Mouse (Mus musculus) hindbrain, postnatal 0 days (tissue): ENCODE data around the gene Casp7. TPM values are rescaled to one million over a fixed set of nuclear protein-coding genes. Genes with fewer than 3 reads are reported as not detected.

ENCODE experiments used
- ATAC-seq: fragments of 200-750 bp; cut with Nextera tagmentation; 2 replicates; pipeline ENCODE4 v1.8.0; 2017; ENCODE audit warnings: mild to moderate bottlenecking, moderate TSS enrichment, moderate library complexity
- DNase-seq: peaks from one replicate; pipeline ENCODE4 v3.0.0-alpha.2; 2015; ENCODE audit warnings: low spot score
- H3K27ac ChIP-seq: fragments of 300-500 bp; sonication (generic); 2 replicates; pipeline ENCODE4 v1.5.1; 2014; ENCODE audit warnings: mild to moderate bottlenecking
- H3K27me3 ChIP-seq: fragments of 300-500 bp; sonication (generic); 2 replicates; pipeline ENCODE4 v1.6.1; 2014; ENCODE audit warnings: low read length, mixed read lengths; ENCODE audit not compliant: insufficient read depth
- H3K36me3 ChIP-seq: fragments of 300-500 bp; sonication (generic); 2 replicates; pipeline ENCODE4 v1.6.1; 2014; ENCODE audit warnings: low read length, mixed read lengths; ENCODE audit not compliant: insufficient read depth
- H3K4me1 ChIP-seq: fragments of 300-500 bp; sonication (generic); 2 replicates; pipeline ENCODE4 v1.6.1; 2014; ENCODE audit warnings: antibody characterized with exemption, low read length, mixed read lengths; ENCODE audit not compliant: insufficient read depth
- H3K4me2 ChIP-seq: fragments of 300-500 bp; sonication (generic); 2 replicates; pipeline ENCODE4 v1.6.1; 2014; ENCODE audit warnings: low read depth, mild to moderate bottlenecking, low read length, moderate library complexity, mixed read lengths
- H3K4me3 ChIP-seq: fragments of 300-500 bp; sonication (generic); 2 replicates; pipeline ENCODE4 v1.5.1; 2014; ENCODE audit warnings: low read length
- H3K9ac ChIP-seq: fragments of 300-500 bp; sonication (generic); replicated peaks from 2 replicates; pipeline ENCODE4 v1.6.1; 2014; ENCODE audit warnings: mild to moderate bottlenecking, low read length, moderate library complexity, mixed read lengths
- H3K9me3 ChIP-seq: fragments of 300-500 bp; sonication (generic); 2 replicates; pipeline ENCODE4 v1.6.1; 2016; ENCODE audit warnings: low read length, mixed read lengths
- CTCF ChIP-seq: IDR thresholded peaks from 2 replicates; pipeline ENCODE4 v1.5.1; 2016; ENCODE audit warnings: antibody characterized with exemption, control low read depth, low read depth
- WGBS: fragments of 180-500 bp; shearing (Covaris S2); extraction: QIAGEN DNeasy Blood & Tissue Kit; methylation state at CpG from one replicate; pipeline ENCODE4 v1.1.7; 2014; 5-methylcytosine and 5-hydroxymethylcytosine counted together
- polyA plus RNA-seq: library from polyadenylated mRNA; unstranded; fragments of >200 nt; fragmentation: Nextera tagmentation; extraction: Ambion mirVana; gene quantifications from 2 replicates; pipeline ENCODE4 v1.2.1, GENCODE M21; 2015
- total RNA-seq: library from RNA; depleted of rRNA; stranded (reverse); fragments of >200 nt; gene quantifications from 2 replicates; pipeline ENCODE4 v1.2.3, GENCODE M21; 2014

Gene Casp7
- total and polyA plus RNA-seq, 2 experiments from 2014 or later, result 17.6 to 28.1 TPM

DNA sequence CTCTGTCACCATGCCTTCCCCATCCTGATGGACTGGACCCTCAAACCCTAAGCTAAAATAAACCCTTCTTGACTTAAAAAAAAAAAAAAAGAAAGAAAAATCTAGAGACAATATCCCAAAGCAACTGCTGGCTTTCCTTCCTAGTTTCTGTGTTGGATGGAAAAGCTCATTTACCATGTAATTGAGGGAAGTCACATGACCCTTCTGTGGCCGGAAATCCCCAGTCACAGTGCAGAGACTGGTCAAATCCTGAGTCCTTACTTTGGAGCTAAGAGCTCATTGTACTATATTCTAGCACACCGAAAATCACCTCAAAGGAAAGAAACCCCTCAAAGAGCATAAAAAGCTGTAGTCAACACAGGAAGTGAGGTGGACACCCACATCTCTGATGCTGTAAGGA lies 38.0 kb upstream of the Casp7 start:
- Histone ChIP-seq H3K9me3 (no peaks in the 10 kb centered on the region), H3K4me2 (no peak overlapping the region), H3K36me3 (no peaks in the 10 kb centered on the region), H3K27me3 (no peaks in the 10 kb centered on the region), H3K9ac (no peak overlapping the region), H3K4me1 (no peaks in the 10 kb centered on the region), H3K27ac (no peak overlapping the region), H3K4me3 (no peak overlapping the region)
- 73% methylated on average over 2 of the region's 2 CpGs for WGBS
- no peak for DNase-seq
- TF ChIP-seq CTCF, result no peak
- ATAC-seq, result no peak

DNA sequence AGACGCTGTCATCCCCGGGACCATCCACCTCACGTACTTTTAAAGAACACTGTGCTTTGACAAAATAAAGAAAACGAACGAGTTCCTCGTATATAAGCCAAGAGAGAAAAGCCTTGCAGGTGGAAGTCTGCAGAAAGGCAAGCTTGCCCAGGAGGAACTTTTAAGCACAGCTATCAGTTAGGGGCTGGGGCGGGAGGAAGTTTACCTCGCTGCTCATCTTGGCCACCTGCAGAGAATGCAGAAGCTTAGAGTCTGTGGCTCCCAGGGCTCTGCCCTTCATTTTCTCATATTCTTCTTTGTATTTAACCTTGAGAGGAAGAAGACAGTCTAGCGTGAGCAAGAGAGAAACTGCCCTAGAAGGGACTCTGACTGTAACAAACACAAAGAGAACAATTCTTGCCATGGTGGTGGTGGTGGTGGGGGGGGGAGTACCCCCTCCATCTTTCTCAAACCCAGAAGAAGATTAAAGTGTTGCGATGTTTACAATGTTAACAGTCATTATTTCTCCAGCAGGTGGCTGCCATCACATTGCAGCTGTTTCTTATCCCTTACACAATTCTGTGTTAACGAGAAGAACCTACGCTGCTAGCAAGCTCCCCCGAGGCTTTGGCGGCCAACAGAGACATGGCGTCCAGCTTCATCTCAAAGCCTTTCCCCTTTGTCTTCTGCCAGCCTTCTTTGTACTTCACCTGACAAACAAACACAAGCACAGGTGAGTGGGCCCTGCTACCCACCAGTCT lies 33.0 kb upstream of the Casp7 start:
- DNase-seq, result no peak
- H3K27me3 ChIP-seq, result no peaks in the 10 kb centered on the region
- 70% methylated on average over 15 of the region's 15 CpGs for WGBS

DNA sequence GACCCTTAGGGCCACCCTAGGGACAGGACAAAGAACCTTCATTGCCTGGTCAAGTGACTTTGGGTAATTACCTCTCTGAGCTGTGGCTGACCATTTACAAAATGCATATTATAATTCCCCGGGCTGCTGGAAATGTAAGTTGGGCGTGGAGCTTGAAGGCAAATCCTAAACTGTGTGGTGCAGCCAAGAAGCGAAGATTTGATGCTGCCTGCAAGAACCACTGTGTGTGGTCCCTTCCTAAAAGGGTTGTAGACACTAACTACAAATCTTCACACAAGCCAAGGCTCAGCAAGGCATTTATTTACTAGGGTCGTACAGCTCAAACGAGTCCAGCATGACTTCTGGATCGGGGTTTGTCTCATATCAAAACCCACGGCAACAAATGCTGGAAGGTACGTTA lies 32.4 kb upstream of the Casp7 start:
- Histone ChIP-seq H3K9ac (no peak overlapping the region), H3K9me3 (no peaks in the 10 kb centered on the region), H3K27me3 (no peaks in the 10 kb centered on the region), H3K4me2 (no peak overlapping the region), H3K36me3 (no peaks in the 10 kb centered on the region), H3K4me3 (no peak overlapping the region), H3K27ac (no peak overlapping the region), H3K4me1 (no peaks in the 10 kb centered on the region; the same call in 1 of the 2 replicates)
- ATAC-seq (no peak), DNase-seq (no peak)
- no peak for TF ChIP-seq CTCF
- 70% methylated on average over 8 of the region's 8 CpGs for WGBS

More for the DNA sequence above, 33.0 kb upstream of the Casp7 start:
- peak; percentile 25 for TF ChIP-seq CTCF
- Histone ChIP-seq H3K4me1 (no peaks in the 10 kb centered on the region), H3K4me3 (no peak overlapping the region), H3K27ac (no peak overlapping the region), H3K9me3 (no peaks in the 10 kb centered on the region), H3K9ac (no peak overlapping the region), H3K4me2 (no peak overlapping the region), H3K36me3 (no peaks in the 10 kb centered on the region)
- no peak for ATAC-seq

GRCm38 (mm10) chr19:56366168-56366567 lies 30.8 kb upstream of the Casp7 start:
- no peak overlapping the region for H3K4me3 ChIP-seq
- ATAC-seq, result no peak
- H3K9ac ChIP-seq, result no peak overlapping the region
- no peaks in the 10 kb centered on the region for H3K36me3 ChIP-seq
- H3K27me3 ChIP-seq, result no peaks in the 10 kb centered on the region
- 69% methylated on average over 11 of the region's 11 CpGs for WGBS
- no peak overlapping the region for H3K27ac ChIP-seq
- no peak overlapping the region for H3K4me2 ChIP-seq
- no peaks in the 10 kb centered on the region; the same call in 1 of the 2 replicates for H3K4me1 ChIP-seq
- H3K9me3 ChIP-seq, result no peaks in the 10 kb centered on the region
- DNase-seq, result no peak
- TF ChIP-seq CTCF, result no peak

- no peak for TF ChIP-seq CTCF
- H3K36me3 ChIP-seq, result no peaks in the 10 kb centered on the region
- H3K27ac ChIP-seq, result no peak overlapping the region
- 55% methylated on average over 9 of the region's 9 CpGs for WGBS
- H3K9ac ChIP-seq, result no peak overlapping the region
- H3K4me1 ChIP-seq, result no peaks in the 10 kb centered on the region; the same call in 1 of the 2 replicates
- no peaks in the 10 kb centered on the region for H3K9me3 ChIP-seq
- no peaks in the 10 kb centered on the region for H3K27me3 ChIP-seq
- H3K4me2 ChIP-seq, result no peak overlapping the region
- DNase-seq (peak; percentile 23), ATAC-seq (no peak)
- no peak overlapping the region for H3K4me3 ChIP-seq
Observed at GRCm38 (mm10) chr19:56366625-56367024, 30.3 kb upstream of the Casp7 start.

DNA sequence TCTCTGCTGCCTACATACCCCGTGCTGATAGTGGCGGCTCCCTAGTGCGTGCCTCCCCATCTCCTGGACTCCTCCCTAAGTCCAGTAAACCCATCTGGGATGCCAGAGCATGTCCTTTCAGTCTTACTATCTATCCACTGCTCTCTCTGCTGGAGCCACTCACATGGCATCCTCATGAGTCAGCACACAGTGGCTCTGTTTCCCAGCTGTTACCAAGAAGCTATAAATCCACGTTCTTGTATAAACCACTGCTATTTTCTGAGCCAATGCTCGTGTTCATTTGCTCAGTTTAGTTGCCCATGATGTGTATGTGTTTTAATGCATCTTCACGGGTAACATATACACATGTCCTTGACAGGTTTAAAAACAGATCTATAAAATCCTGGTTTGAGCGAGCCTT lies 29.2 kb upstream of the Casp7 start:
- H3K36me3 ChIP-seq, result no peaks in the 10 kb centered on the region
- ATAC-seq, result no peak
- H3K4me2 ChIP-seq, result no peak overlapping the region
- TF ChIP-seq CTCF, result no peak
- no peak overlapping the region for H3K4me3 ChIP-seq
- H3K27ac ChIP-seq, result no peak overlapping the region
- H3K4me1 ChIP-seq, result no peaks in the 10 kb centered on the region; the same call in 1 of the 2 replicates
- H3K27me3 ChIP-seq, result no peaks in the 10 kb centered on the region
- no peak overlapping the region for H3K9ac ChIP-seq
- 82% methylated on average over 7 of the region's 7 CpGs for WGBS
- no peak for DNase-seq
- H3K9me3 ChIP-seq, result no peaks in the 10 kb centered on the region

GRCm38 (mm10) chr19:56368912-56369311 lies 28.0 kb upstream of the Casp7 start:
- no peaks in the 10 kb centered on the region for H3K36me3 ChIP-seq
- H3K4me3 ChIP-seq, result no peak overlapping the region
- H3K27me3 ChIP-seq, result no peaks in the 10 kb centered on the region
- H3K27ac ChIP-seq, result no peak overlapping the region
- H3K4me2 ChIP-seq, result no peak overlapping the region
- no peaks in the 10 kb centered on the region for H3K9me3 ChIP-seq
- H3K9ac ChIP-seq, result no peak overlapping the region
- no peak for ATAC-seq
- no peaks in the 10 kb centered on the region; the same call in 1 of the 2 replicates for H3K4me1 ChIP-seq
- DNase-seq, result no peak
- TF ChIP-seq CTCF, result no peak
- WGBS, result 69% methylated on average over 7 of the region's 7 CpGs
